23 mouse cellular contexts compared by ENCODE assay signal in genomic region chr6:96286276-96286675, GRCm38 (mm10).
DNase-seq lines count a peak whose midpoint lies in the region; ATAC-seq and TF ChIP-seq lines count a peak whose summit lies in the region.
"Had no signal": no experiment of that assay in that cellular context is flagged by ENCODE, and none has a peak within 500 bp of the region (broad histone marks: within the 10 kb centered on the region; RNA-seq: fewer than 3 reads in every experiment).

No protein-coding gene starts in this region.

- H3K27me3 ChIP-seq in midbrain, embryonic 11.5 days (ENCODE audit: control insufficient read depth, insufficient read depth, low read length) = no peaks in the 10 kb centered on the region
- no peaks in the 10 kb centered on the region for H3K27me3 ChIP-seq in midbrain, postnatal 0 days (ENCODE audit: insufficient read depth, low read length)
- no peaks in the 10 kb centered on the region for H3K27me3 ChIP-seq in forebrain, embryonic 14.5 days (replicated peaks; ENCODE audit: control insufficient read depth, insufficient read depth, low read length)
- no peaks in the 10 kb centered on the region for H3K27me3 ChIP-seq in midbrain, embryonic 15.5 days (replicated peaks)
- H3K27me3 ChIP-seq: heart, embryonic 13.5 days; kidney, embryonic 15.5 days; limb, embryonic 12.5 days; liver, embryonic 12.5 days; neural tube, embryonic 13.5 days; stomach, embryonic 15.5 days had no signal

- no peaks in the 10 kb centered on the region for H3K4me1 ChIP-seq in midbrain, embryonic 11.5 days (ENCODE audit: control insufficient read depth, insufficient read depth, low read length)
- no peaks in the 10 kb centered on the region for H3K4me1 ChIP-seq in midbrain, postnatal 0 days (ENCODE audit: insufficient read depth, low read length)
- no peaks in the 10 kb centered on the region for H3K4me1 ChIP-seq in forebrain, embryonic 14.5 days (ENCODE audit: control insufficient read depth, insufficient read depth, low read length)
- H3K4me1 ChIP-seq in midbrain, embryonic 15.5 days = 0 out of 2 replicates have a peak, but pooled peaks cover 3% of the 10 kb centered on the region
- H3K4me1 ChIP-seq: heart, embryonic 13.5 days; kidney, embryonic 15.5 days; limb, embryonic 12.5 days; liver, embryonic 12.5 days; stomach, embryonic 15.5 days had no signal

- H3K4me3 ChIP-seq in midbrain, embryonic 11.5 days (ENCODE audit: low read depth, low read length) = no peak overlapping the region
- no peak overlapping the region for H3K4me3 ChIP-seq in midbrain, postnatal 0 days (ENCODE audit: low read depth, low read length)
- H3K4me3 ChIP-seq in forebrain, embryonic 14.5 days (ENCODE audit: low read depth, low read length) = no peak overlapping the region
- no peak overlapping the region for H3K4me3 ChIP-seq in midbrain, embryonic 15.5 days
- H3K4me3 ChIP-seq: gastrocnemius, adult 2 months; heart, embryonic 13.5 days; kidney, embryonic 15.5 days; limb, embryonic 12.5 days; liver, embryonic 12.5 days; neural tube, embryonic 13.5 days; stomach, embryonic 15.5 days had no signal

- no peak for DNase-seq in midbrain, embryonic 11.5 days (ENCODE audit: low spot score, missing footprints)
- no peak for DNase-seq in midbrain, postnatal 0 days (ENCODE audit: low spot score)
- peak; percentile 39 for DNase-seq in adrenal gland, postnatal 14 days
- DNase-seq in forebrain, embryonic 14.5 days (ENCODE audit: low spot score) = peak; percentile 72
- DNase-seq in layer of hippocampus, adult 8-10 months (ENCODE audit: low spot score in 2 of 2) = no peak
- DNase-seq in thymus, postnatal 4 days = no peak
- DNase-seq: cerebellum, adult 9-11 months; gastrocnemius, adult 2 months; kidney, postnatal 4 days; lung, adult 2 months; lung, postnatal 36 days; right cerebral cortex, postnatal 25 days; thymus, adult 2 months had no signal

- H3K36me3 ChIP-seq in midbrain, embryonic 11.5 days (ENCODE audit: control insufficient read depth, insufficient read depth, low read length) = no peaks in the 10 kb centered on the region
- H3K36me3 ChIP-seq in midbrain, postnatal 0 days (ENCODE audit: insufficient read depth, low read length) = no peaks in the 10 kb centered on the region
- H3K36me3 ChIP-seq in forebrain, embryonic 14.5 days (ENCODE audit: control insufficient read depth, insufficient read depth, low read length) = no peaks in the 10 kb centered on the region
- H3K36me3 ChIP-seq in midbrain, embryonic 15.5 days (replicated peaks) = no peaks in the 10 kb centered on the region
- H3K36me3 ChIP-seq: heart, embryonic 13.5 days; kidney, embryonic 15.5 days; limb, embryonic 12.5 days; liver, embryonic 12.5 days; neural tube, embryonic 13.5 days; stomach, embryonic 15.5 days had no signal

- H3K27ac ChIP-seq in midbrain, embryonic 11.5 days (ENCODE audit: low read depth, low read length) = no peak overlapping the region
- no peak overlapping the region for H3K27ac ChIP-seq in midbrain, postnatal 0 days (ENCODE audit: low read depth, low read length)
- no peak overlapping the region for H3K27ac ChIP-seq in forebrain, embryonic 14.5 days (ENCODE audit: low read depth, low read length)
- no peak overlapping the region for H3K27ac ChIP-seq in midbrain, embryonic 15.5 days
- H3K27ac ChIP-seq: gastrocnemius, adult 2 months; heart, embryonic 13.5 days; hindbrain, postnatal 0 days; kidney, embryonic 15.5 days; limb, embryonic 12.5 days; liver, embryonic 12.5 days; neural tube, embryonic 13.5 days; stomach, embryonic 15.5 days had no signal

- H3K9ac ChIP-seq in midbrain, embryonic 11.5 days (ENCODE audit: low read length) = no peak overlapping the region
- H3K9ac ChIP-seq in midbrain, postnatal 0 days (replicated peaks; ENCODE audit: low read length, poor library complexity, severe bottlenecking) = no peak overlapping the region
- H3K9ac ChIP-seq in forebrain, embryonic 14.5 days (ENCODE audit: low read length) = no peak overlapping the region
- no peak overlapping the region for H3K9ac ChIP-seq in midbrain, embryonic 15.5 days
- H3K9ac ChIP-seq: heart, embryonic 13.5 days; kidney, embryonic 15.5 days; limb, embryonic 12.5 days; liver, embryonic 12.5 days; neural tube, embryonic 13.5 days; stomach, embryonic 15.5 days had no signal

- H3K4me2 ChIP-seq in midbrain, embryonic 11.5 days = no peak overlapping the region
- H3K4me2 ChIP-seq in midbrain, postnatal 0 days (ENCODE audit: low read depth, low read length, poor library complexity, severe bottlenecking) = no peak overlapping the region
- H3K4me2 ChIP-seq in forebrain, embryonic 14.5 days (ENCODE audit: low read length) = no peak overlapping the region
- no peak overlapping the region for H3K4me2 ChIP-seq in midbrain, embryonic 15.5 days
- H3K4me2 ChIP-seq: heart, embryonic 13.5 days; kidney, embryonic 15.5 days; limb, embryonic 12.5 days; liver, embryonic 12.5 days; neural tube, embryonic 13.5 days; stomach, embryonic 15.5 days had no signal

- H3K9me3 ChIP-seq in midbrain, embryonic 11.5 days (ENCODE audit: control insufficient read depth, low read length) = no peaks in the 10 kb centered on the region
- H3K9me3 ChIP-seq in midbrain, postnatal 0 days (ENCODE audit: low read length) = 0 out of 2 replicates have a peak, but pooled peaks cover 5% of the 10 kb centered on the region
- H3K9me3 ChIP-seq in forebrain, embryonic 14.5 days (replicated peaks; ENCODE audit: control insufficient read depth, low read length) = no peaks in the 10 kb centered on the region
- H3K9me3 ChIP-seq in midbrain, embryonic 15.5 days = no peaks in the 10 kb centered on the region
- H3K9me3 ChIP-seq: heart, embryonic 13.5 days; kidney, embryonic 15.5 days; limb, embryonic 12.5 days; liver, embryonic 12.5 days; stomach, embryonic 15.5 days had no signal

- ATAC-seq in midbrain, embryonic 11.5 days (ENCODE audit: low FRiP score) = peak; percentile 79
- no peak for ATAC-seq in midbrain, postnatal 0 days (ENCODE audit: low FRiP score)
- peak; percentile 84 for ATAC-seq in forebrain, embryonic 14.5 days
- 0 out of 2 replicates have a peak, but pooled peaks have one; percentile 48 for ATAC-seq in midbrain, embryonic 15.5 days (replicated peaks)
- no peak for ATAC-seq in frontal cortex, adult (ENCODE audit: low TSS enrichment)
- ATAC-seq: hindbrain, postnatal 0 days; intestine, postnatal 0 days; liver, embryonic 12.5 days had no signal

- 69% methylated on average over 4 of the region's 4 CpGs for WGBS in midbrain, embryonic 11.5 days
- 33% methylated on average over 4 of the region's 4 CpGs for WGBS in midbrain, postnatal 0 days
- 37% methylated on average over 4 of the region's 4 CpGs for WGBS in forebrain, embryonic 14.5 days
- WGBS in midbrain, embryonic 15.5 days = 39% methylated on average over 4 of the region's 4 CpGs

- no peak for TF ChIP-seq CTCF in midbrain, postnatal 0 days (IDR thresholded peaks at IDR 0.05)

Comparison
In these comparisons a context has a peak if more than half of its experiments do, and no peak if none do; other contexts are left out.
1. ATAC-seq: peak in midbrain, embryonic 11.5 days (single experiment), forebrain, embryonic 14.5 days (single experiment) and midbrain, embryonic 15.5 days (single experiment); none in midbrain, postnatal 0 days (single experiment) and frontal cortex, adult (single experiment).
2. DNase-seq: peak in adrenal gland, postnatal 14 days (single experiment) and forebrain, embryonic 14.5 days (single experiment); none in midbrain, embryonic 11.5 days (single experiment), midbrain, postnatal 0 days (single experiment), layer of hippocampus, adult 8-10 months (0 of 2) and thymus, postnatal 4 days (single experiment).